Mouse (Mus musculus): ENCODE results near the gene Git2. TPM values are rescaled to one million over a fixed set of nuclear protein-coding genes. Genes with fewer than 3 reads are reported as not detected.

Git2 gene
- polyA plus RNA-seq, 1 experiment from 2014 or later = 36.5 TPM

- DNase-seq (ENCODE audit: low spot score) (no peak), ATAC-seq (peak; percentile 11; the same call in 1 of the 2 replicates)
- 80% methylated on average over 18 of the region's 18 CpGs for WGBS
- peaks cover 35% of the 10 kb centered on the region for H3K36me3 ChIP-seq (ENCODE audit: insufficient read depth, low read length)
- no peaks in the 10 kb centered on the region for H3K9me3 ChIP-seq (ENCODE audit: low read length)
- no peak for TF ChIP-seq EP300 (IDR thresholded peaks at IDR 0.05)
- TF ChIP-seq CTCF (IDR thresholded peaks at IDR 0.05) = peak; percentile 47
- no peaks in the 10 kb centered on the region for H3K4me1 ChIP-seq (ENCODE audit: insufficient read depth, low read depth, low read length)
- no peak overlapping the region for H3K4me3 ChIP-seq (ENCODE audit: low read depth, low read length)
- no peak overlapping the region for H3K4me2 ChIP-seq (replicated peaks; ENCODE audit: low read depth, low read length)
- H3K27me3 ChIP-seq (replicated peaks; ENCODE audit: insufficient read depth, low read length) = no peaks in the 10 kb centered on the region
- H3K27ac ChIP-seq (ENCODE audit: low read length) = no peak overlapping the region
- no peak overlapping the region for H3K9ac ChIP-seq (replicated peaks; ENCODE audit: low read depth)
These were observed 10.2 kb downstream of the Git2 start for GRCm38 (mm10) chr5:114764812-114765735.

DNA sequence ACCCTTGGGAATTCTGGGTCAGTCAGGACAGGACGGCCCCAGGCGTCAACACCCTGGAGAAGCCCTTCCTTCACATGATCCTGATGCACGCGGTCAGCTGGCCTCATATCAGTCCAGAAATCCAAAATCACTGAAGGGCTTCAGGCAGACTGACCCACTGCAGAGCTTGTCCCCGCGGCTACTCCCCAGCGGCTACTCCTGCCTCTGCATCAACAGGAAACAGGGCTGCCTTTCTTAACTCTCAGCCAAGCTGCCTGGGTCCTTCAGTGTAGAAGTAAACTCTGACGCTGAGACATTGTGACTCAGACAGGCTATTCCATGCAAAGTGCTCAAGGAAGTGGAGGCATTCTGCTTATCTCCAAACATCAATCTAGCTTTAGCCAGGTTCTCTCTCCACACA, 13.3 kb downstream of the Git2 start:
- TF ChIP-seq EP300 (IDR thresholded peaks at IDR 0.05) (no peak), CTCF (IDR thresholded peaks at IDR 0.05) (no peak)
- H3K9me3 ChIP-seq (ENCODE audit: low read length) = no peaks in the 10 kb centered on the region
- DNase-seq (ENCODE audit: low spot score) (peak; percentile 62), ATAC-seq (peak; percentile 80)
- no peak overlapping the region for H3K4me2 ChIP-seq (replicated peaks; ENCODE audit: low read depth, low read length)
- H3K9ac ChIP-seq (replicated peaks; ENCODE audit: low read depth) = no peak overlapping the region
- no peaks in the 10 kb centered on the region for H3K27me3 ChIP-seq (replicated peaks; ENCODE audit: insufficient read depth, low read length)
- no peak overlapping the region for H3K4me3 ChIP-seq (ENCODE audit: low read depth, low read length)
- peaks cover 44% of the 10 kb centered on the region for H3K36me3 ChIP-seq (ENCODE audit: insufficient read depth, low read length)
- no peaks in the 10 kb centered on the region for H3K4me1 ChIP-seq (ENCODE audit: insufficient read depth, low read depth, low read length)
- no peak overlapping the region for H3K27ac ChIP-seq (ENCODE audit: low read length)
- WGBS = 58% methylated on average over 8 of the region's 8 CpGs

DNA sequence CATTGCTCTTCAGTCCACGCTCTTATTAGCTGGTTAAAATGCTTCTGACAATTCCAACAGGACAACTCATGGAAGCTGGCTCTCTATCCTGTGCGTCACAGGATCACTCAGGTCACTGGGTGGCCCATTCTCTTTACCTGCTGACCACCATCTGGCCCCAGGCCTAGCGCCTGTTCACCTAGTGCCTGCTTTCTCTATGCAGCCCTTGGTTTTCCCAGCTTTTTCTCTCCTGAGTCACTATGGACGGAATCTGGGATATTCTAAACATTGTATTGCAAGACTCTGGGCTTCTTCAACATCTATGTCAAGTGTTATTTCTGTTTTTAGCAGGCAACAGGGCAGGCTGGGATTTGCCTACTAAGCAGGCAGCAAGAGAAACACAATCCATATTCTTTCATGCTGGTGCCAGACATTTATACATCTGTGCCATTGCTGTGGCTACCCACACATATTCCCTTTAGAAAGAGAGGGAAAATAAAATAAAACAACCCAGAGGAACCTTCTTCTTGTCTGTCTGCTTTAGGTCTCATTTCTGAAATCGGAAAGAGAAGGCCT, 15.7 kb downstream of the Git2 start:
- Histone ChIP-seq H3K27ac (ENCODE audit: low read length) (no peak overlapping the region), H3K9me3 (ENCODE audit: low read length) (no peaks in the 10 kb centered on the region), H3K4me3 (ENCODE audit: low read depth, low read length) (no peak overlapping the region), H3K9ac (replicated peaks; ENCODE audit: low read depth) (no peak overlapping the region), H3K4me1 (ENCODE audit: insufficient read depth, low read depth, low read length) (no peaks in the 10 kb centered on the region), H3K36me3 (ENCODE audit: insufficient read depth, low read length) (peaks cover 48% of the 10 kb centered on the region), H3K4me2 (replicated peaks; ENCODE audit: low read depth, low read length) (no peak overlapping the region), H3K27me3 (replicated peaks; ENCODE audit: insufficient read depth, low read length) (no peaks in the 10 kb centered on the region)
- no peak for DNase-seq (ENCODE audit: low spot score)
- no peak for ATAC-seq
- TF ChIP-seq CTCF (IDR thresholded peaks at IDR 0.05) (no peak), EP300 (IDR thresholded peaks at IDR 0.05) (no peak)
- WGBS = 95% methylated on average over 5 of the region's 5 CpGs

- Histone ChIP-seq H3K36me3 (ENCODE audit: insufficient read depth, low read length) (peaks cover 49% of the 10 kb centered on the region), H3K27ac (ENCODE audit: low read length) (no peak overlapping the region), H3K4me2 (replicated peaks; ENCODE audit: low read depth, low read length) (no peak overlapping the region), H3K4me3 (ENCODE audit: low read depth, low read length) (no peak overlapping the region), H3K27me3 (replicated peaks; ENCODE audit: insufficient read depth, low read length) (no peaks in the 10 kb centered on the region), H3K4me1 (ENCODE audit: insufficient read depth, low read depth, low read length) (no peaks in the 10 kb centered on the region), H3K9me3 (ENCODE audit: low read length) (no peaks in the 10 kb centered on the region), H3K9ac (replicated peaks; ENCODE audit: low read depth) (no peak overlapping the region)
- TF ChIP-seq EP300 (IDR thresholded peaks at IDR 0.05) = no peak
- TF ChIP-seq CTCF (IDR thresholded peaks at IDR 0.05) = no peak
- WGBS = 92% methylated on average over 12 of the region's 12 CpGs
- no peak for DNase-seq (ENCODE audit: low spot score)
- ATAC-seq = no peak
These were observed 21.9 kb downstream of the Git2 start for GRCm38 (mm10) chr5:114753384-114753783.

DNA sequence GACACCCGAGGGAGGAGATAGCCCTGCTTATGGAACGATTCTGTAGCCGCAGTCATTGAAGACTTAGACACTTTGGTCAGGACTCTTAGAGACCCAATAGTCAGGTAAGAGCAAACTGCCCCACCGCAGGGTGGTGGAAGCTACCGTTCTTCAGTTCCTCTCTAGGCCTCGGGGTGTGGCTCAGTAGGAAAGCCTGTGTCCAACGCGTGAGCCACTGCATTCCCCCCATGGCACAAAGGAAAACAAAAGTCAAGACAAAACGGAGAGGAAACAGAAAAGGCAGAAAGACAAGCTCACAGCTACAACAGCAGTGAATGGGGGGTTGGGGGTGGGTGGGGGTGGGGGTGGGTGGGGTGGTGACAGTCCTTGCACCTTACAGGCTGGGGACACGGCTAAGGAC, 22.9 kb downstream of the Git2 start:
- H3K9me3 ChIP-seq (ENCODE audit: low read length) = no peaks in the 10 kb centered on the region
- DNase-seq (ENCODE audit: low spot score) = no peak

DNA sequence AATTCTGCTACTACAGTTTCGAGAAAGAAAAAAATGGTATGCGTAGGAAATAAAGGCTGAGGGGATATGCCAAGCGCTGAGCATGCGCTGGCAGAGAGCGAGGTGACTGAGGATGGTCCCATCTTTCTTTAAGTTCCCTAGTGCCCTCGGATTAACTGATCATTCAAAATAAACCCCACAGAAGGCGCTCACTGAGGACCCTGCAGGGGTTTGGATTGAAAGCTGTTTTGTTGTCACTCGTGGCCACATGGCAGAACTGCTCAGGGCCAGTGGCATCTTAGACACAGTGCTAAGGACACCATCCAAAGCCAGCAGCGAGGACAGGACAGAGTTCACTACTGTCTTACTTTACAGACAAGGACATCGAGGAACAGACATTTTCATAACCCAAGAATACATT, 25.0 kb downstream of the Git2 start:
- 87% methylated on average over 10 of the region's 10 CpGs for WGBS

More for the DNA sequence above, 22.9 kb downstream of the Git2 start:
- no peak overlapping the region for H3K9ac ChIP-seq (replicated peaks; ENCODE audit: low read depth)
- TF ChIP-seq CTCF (IDR thresholded peaks at IDR 0.05) (no peak), EP300 (IDR thresholded peaks at IDR 0.05) (no peak)
- WGBS = 89% methylated on average over 10 of the region's 10 CpGs
- no peaks in the 10 kb centered on the region for H3K27me3 ChIP-seq (replicated peaks; ENCODE audit: insufficient read depth, low read length)
- no peak for ATAC-seq
- H3K36me3 ChIP-seq (ENCODE audit: insufficient read depth, low read length) = peaks cover 58% of the 10 kb centered on the region
- H3K4me1 ChIP-seq (ENCODE audit: insufficient read depth, low read depth, low read length) = no peaks in the 10 kb centered on the region
- no peak overlapping the region for H3K4me3 ChIP-seq (ENCODE audit: low read depth, low read length)
- H3K4me2 ChIP-seq (replicated peaks; ENCODE audit: low read depth, low read length) = no peak overlapping the region
- no peak overlapping the region for H3K27ac ChIP-seq (ENCODE audit: low read length)

More for the DNA sequence above, 25.0 kb downstream of the Git2 start:
- Histone ChIP-seq H3K4me2 (replicated peaks; ENCODE audit: low read depth, low read length) (no peak overlapping the region), H3K36me3 (ENCODE audit: insufficient read depth, low read length) (peaks cover 62% of the 10 kb centered on the region), H3K9me3 (ENCODE audit: low read length) (no peaks in the 10 kb centered on the region), H3K4me3 (ENCODE audit: low read depth, low read length) (no peak overlapping the region), H3K27ac (ENCODE audit: low read length) (no peak overlapping the region), H3K4me1 (ENCODE audit: insufficient read depth, low read depth, low read length) (no peaks in the 10 kb centered on the region), H3K27me3 (replicated peaks; ENCODE audit: insufficient read depth, low read length) (no peaks in the 10 kb centered on the region), H3K9ac (replicated peaks; ENCODE audit: low read depth) (no peak overlapping the region)
- DNase-seq (ENCODE audit: low spot score) (no peak), ATAC-seq (no peak)
- TF ChIP-seq EP300 (IDR thresholded peaks at IDR 0.05) (no peak), CTCF (IDR thresholded peaks at IDR 0.05) (no peak)
